Comparison of ENCODE assay signal across 16 mouse cellular contexts in the genomic region with DNA sequence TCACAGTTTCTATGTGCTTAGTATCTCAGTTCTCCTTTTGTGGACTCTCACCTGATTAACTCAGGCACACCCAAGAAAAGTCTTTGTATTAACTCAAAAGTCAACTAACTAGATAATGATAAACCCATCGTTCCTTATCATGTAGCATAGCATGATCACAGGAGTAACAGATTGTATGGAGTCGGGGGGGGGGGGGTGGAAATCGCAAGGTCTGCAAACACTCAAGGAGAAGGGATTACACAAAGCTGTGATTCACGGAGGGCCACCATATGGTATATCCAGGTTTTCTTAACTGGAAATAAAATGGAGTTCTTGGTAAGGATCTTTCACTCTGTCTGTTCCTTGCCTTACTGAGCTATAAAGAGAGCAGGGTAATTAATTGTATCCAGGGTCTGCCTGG.
"Had no signal": no experiment of that assay in that cellular context is flagged by ENCODE, and none has a peak within 500 bp of the region (broad histone marks: within the 10 kb centered on the region; RNA-seq: fewer than 3 reads in every experiment).

No protein-coding gene starts in this region.

- DNase-seq: kidney, adult 2 months; kidney, postnatal 14 days; layer of hippocampus, postnatal 36 days; liver; liver, embryonic 13.5 days; lung, postnatal 14 days; right cerebral cortex, postnatal 14 days; thymus, postnatal 36 days had no signal

- H3K4me2 ChIP-seq: kidney, embryonic 15.5 days; limb, embryonic 12.5 days; liver, embryonic 13.5 days; lung, embryonic 15.5 days; midbrain, embryonic 12.5 days; stomach, embryonic 15.5 days had no signal

- ATAC-seq: liver, postnatal 0 days had no signal

- H3K4me3 ChIP-seq: kidney, embryonic 15.5 days; limb, embryonic 12.5 days; liver, embryonic 13.5 days; lung, embryonic 15.5 days; megakaryocyte, embryonic 14.5 days; midbrain, embryonic 12.5 days; stomach, embryonic 15.5 days had no signal

- H3K27me3 ChIP-seq: kidney, embryonic 15.5 days; liver, embryonic 13.5 days; lung, embryonic 15.5 days; midbrain, embryonic 12.5 days; stomach, embryonic 15.5 days had no signal

- H3K9me3 ChIP-seq: kidney, embryonic 15.5 days; limb, embryonic 12.5 days; liver, embryonic 13.5 days; lung, embryonic 15.5 days; megakaryocyte, embryonic 14.5 days; midbrain, embryonic 12.5 days; stomach, embryonic 15.5 days had no signal

- H3K36me3 ChIP-seq: kidney, embryonic 15.5 days; limb, embryonic 12.5 days; liver, embryonic 13.5 days; lung, embryonic 15.5 days; midbrain, embryonic 12.5 days; stomach, embryonic 15.5 days had no signal

- H3K9ac ChIP-seq: kidney, embryonic 15.5 days; limb, embryonic 12.5 days; liver, embryonic 13.5 days; liver, postnatal 0 days; lung, embryonic 15.5 days; midbrain, embryonic 12.5 days; stomach, embryonic 15.5 days had no signal

- H3K4me1 ChIP-seq: kidney, embryonic 15.5 days; liver, embryonic 13.5 days; megakaryocyte, embryonic 14.5 days; midbrain, embryonic 12.5 days; stomach, embryonic 15.5 days had no signal

- H3K27ac ChIP-seq: kidney, embryonic 15.5 days; limb, embryonic 12.5 days; liver, embryonic 13.5 days; lung, embryonic 15.5 days; macrophage; midbrain, embryonic 12.5 days; stomach, embryonic 15.5 days had no signal
